Mouse (Mus musculus) stomach, embryonic 16.5 days (tissue): Measurements from ENCODE around the gene Cnnm1. TPM values are rescaled to one million over a fixed set of nuclear protein-coding genes. Genes with fewer than 3 reads are reported as not detected.

Experiments
- ATAC-seq: fragments of 200-750 bp; cut with Nextera tagmentation; 2 replicates; pipeline ENCODE4 v1.8.0; 2017; ENCODE audit warnings: moderate number of reproducible peaks, moderate TSS enrichment; ENCODE audit not compliant: insufficient read depth, low FRiP score
- H3K27ac ChIP-seq: fragments of 300-500 bp; sonication (generic); 2 replicates; pipeline ENCODE4 v1.5.1; 2014; ENCODE audit warnings: low read length
- H3K27me3 ChIP-seq: fragments of 300-500 bp; sonication (generic); 2 replicates; pipeline ENCODE4 v1.6.1; 2014; ENCODE audit warnings: low read length, control low read depth, mixed read lengths; ENCODE audit not compliant: control insufficient read depth, insufficient read depth
- H3K36me3 ChIP-seq: fragments of 300-500 bp; sonication (generic); 2 replicates; pipeline ENCODE4 v1.6.1; 2014; ENCODE audit warnings: low read length; ENCODE audit not compliant: control insufficient read depth, insufficient read depth
- H3K4me1 ChIP-seq: fragments of 300-500 bp; sonication (generic); 2 replicates; pipeline ENCODE4 v1.6.1; 2014; ENCODE audit warnings: low read length, control low read depth, mixed read lengths; ENCODE audit not compliant: control insufficient read depth, insufficient read depth
- H3K4me2 ChIP-seq: fragments of 300-500 bp; sonication (generic); 2 replicates; pipeline ENCODE4 v1.6.1; 2014; ENCODE audit warnings: low read depth, low read length, mixed read lengths
- H3K4me3 ChIP-seq: fragments of 300-500 bp; sonication (generic); replicated peaks from 2 replicates; pipeline ENCODE4 v1.5.1; 2014; ENCODE audit warnings: mild to moderate bottlenecking, low read length
- H3K9ac ChIP-seq: fragments of 300-500 bp; sonication (generic); 2 replicates; pipeline ENCODE4 v1.6.1; 2014; ENCODE audit warnings: low read length
- H3K9me3 ChIP-seq: fragments of 300-500 bp; sonication (generic); replicated peaks from 2 replicates; pipeline ENCODE4 v1.6.1; 2016; ENCODE audit warnings: low read length, control low read depth; ENCODE audit not compliant: control insufficient read depth
- WGBS: fragments of 180-500 bp; shearing (Covaris S2); extraction: QIAGEN DNeasy Blood & Tissue Kit; methylation state at CpG from one replicate; pipeline ENCODE4 v1.1.7; 2014; 5-methylcytosine and 5-hydroxymethylcytosine counted together
- polyA plus RNA-seq: library from polyadenylated mRNA; unstranded; fragments of >200 nt; fragmentation: Nextera tagmentation; extraction: Ambion mirVana; gene quantifications from 2 replicates; pipeline ENCODE4 v1.2.1, GENCODE M21; 2015

Gene Cnnm1
- polyA plus RNA-seq, 1 experiment from 2014 or later, result 0.32 TPM

DNA sequence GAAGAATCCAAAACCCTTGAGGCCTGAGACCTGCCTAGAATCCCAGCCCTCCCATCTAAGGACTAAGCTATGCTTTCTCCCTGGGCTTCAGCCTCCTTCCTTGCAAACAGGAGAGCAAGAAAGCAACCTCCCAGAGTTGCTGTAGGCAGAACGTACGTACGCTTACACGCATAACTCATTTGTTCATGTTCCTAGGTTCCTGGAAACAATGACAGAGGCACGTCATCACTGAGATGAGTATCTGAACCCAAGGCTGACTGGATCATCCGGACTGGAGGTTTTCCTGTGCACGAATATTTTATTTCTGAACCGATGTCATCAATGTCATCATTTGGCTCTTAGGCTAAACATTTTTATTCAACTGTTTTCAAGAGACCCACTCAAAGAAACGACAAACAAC lies 81.8 kb downstream of the Cnnm1 start:
- Histone ChIP-seq H3K9ac (no peak overlapping the region), H3K4me2 (no peak overlapping the region), H3K36me3 (no peaks in the 10 kb centered on the region), H3K27me3 (no peaks in the 10 kb centered on the region), H3K27ac (no peak overlapping the region), H3K9me3 (no peaks in the 10 kb centered on the region), H3K4me3 (no peak overlapping the region), H3K4me1 (peaks cover 23% of the 10 kb centered on the region)
- no peak for ATAC-seq
- 83% methylated on average over 9 of the region's 9 CpGs for WGBS

GRCm38 (mm10) chr19:43523551-43523950 lies 83.3 kb downstream of the Cnnm1 start:
- Histone ChIP-seq H3K4me1 (peaks cover 20% of the 10 kb centered on the region), H3K9ac (peak overlapping the region; percentile 74), H3K27me3 (no peaks in the 10 kb centered on the region), H3K36me3 (no peaks in the 10 kb centered on the region), H3K4me2 (peak overlapping the region; percentile 82), H3K9me3 (no peaks in the 10 kb centered on the region), H3K4me3 (peak overlapping the region; percentile 80), H3K27ac (no peak overlapping the region)
- ATAC-seq, result no peak
- 3% methylated on average over 12 of the region's 12 CpGs for WGBS

- H3K4me3 ChIP-seq, result peak within 1 kb of the TSS; percentile 80
- H3K4me1 ChIP-seq, result peaks cover 19% of the 10 kb centered on the region
- H3K9me3 ChIP-seq, result no peaks in the 10 kb centered on the region
- under 1% methylated on average over 58 of the region's 58 CpGs for WGBS
- H3K4me2 ChIP-seq, result peak within 1 kb of the TSS; percentile 82
- no peaks in the 10 kb centered on the region for H3K27me3 ChIP-seq
- H3K9ac ChIP-seq, result peak within 1 kb of the TSS; percentile 75
- ATAC-seq, result peak; percentile 100
- no peak within 1 kb of the TSS for H3K27ac ChIP-seq
- H3K36me3 ChIP-seq, result no peaks in the 10 kb centered on the region
Observed at GRCm38 (mm10) chr19:43524187-43525103, 84.2 kb downstream of the Cnnm1 start, which contains the start of gene Got1. TSS of gene Got1 (minus strand) at chr19:43524605.

DNA sequence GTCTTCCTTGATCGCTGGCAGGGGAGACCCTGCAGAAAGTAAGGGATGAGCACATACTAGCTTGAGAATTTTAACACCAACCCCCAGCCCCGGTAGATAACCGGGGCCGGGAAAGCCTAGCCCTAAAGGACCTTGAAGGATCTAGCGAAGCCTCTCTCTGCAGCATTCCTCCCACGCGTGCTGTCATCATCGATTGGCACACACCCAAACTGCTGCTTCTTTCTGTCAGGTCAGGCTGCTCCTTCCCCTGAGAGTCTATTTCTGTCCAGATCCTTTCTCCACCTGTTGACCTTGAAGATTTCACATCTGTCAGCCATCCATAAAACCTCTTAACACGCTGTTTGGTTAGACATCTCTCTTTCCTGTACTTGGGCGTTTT lies 84.9 kb downstream of the Cnnm1 start:
- H3K27ac ChIP-seq, result no peak overlapping the region

GRCm38 (mm10) chr19:43525566-43525965 lies 85.3 kb downstream of the Cnnm1 start:
- Histone ChIP-seq H3K4me1 (peaks cover 19% of the 10 kb centered on the region), H3K27me3 (no peaks in the 10 kb centered on the region), H3K9ac (no peak overlapping the region), H3K27ac (no peak overlapping the region), H3K4me2 (no peak overlapping the region), H3K36me3 (no peaks in the 10 kb centered on the region), H3K4me3 (no peak overlapping the region), H3K9me3 (no peaks in the 10 kb centered on the region)
- no peak for ATAC-seq
- 88% methylated on average over 7 of the region's 7 CpGs for WGBS

More for the DNA sequence above, 84.9 kb downstream of the Cnnm1 start:
- no peaks in the 10 kb centered on the region for H3K9me3 ChIP-seq
- no peaks in the 10 kb centered on the region for H3K27me3 ChIP-seq
- H3K36me3 ChIP-seq, result no peaks in the 10 kb centered on the region
- H3K4me2 ChIP-seq, result peak overlapping the region; percentile 81
- H3K9ac ChIP-seq, result peak overlapping the region; percentile 75
- H3K4me3 ChIP-seq, result peak overlapping the region; percentile 80
- peaks cover 19% of the 10 kb centered on the region for H3K4me1 ChIP-seq
- ATAC-seq, result no peak
- 9% methylated on average over 10 of the region's 10 CpGs for WGBS

- 87% methylated on average over 9 of the region's 9 CpGs for WGBS
- no peak for ATAC-seq
- no peaks in the 10 kb centered on the region for H3K36me3 ChIP-seq
- H3K9ac ChIP-seq, result no peak overlapping the region
- H3K27me3 ChIP-seq, result no peaks in the 10 kb centered on the region
- H3K27ac ChIP-seq, result no peak overlapping the region
- H3K4me3 ChIP-seq, result no peak overlapping the region
- H3K9me3 ChIP-seq, result no peaks in the 10 kb centered on the region
- no peak overlapping the region for H3K4me2 ChIP-seq
- peaks cover 14% of the 10 kb centered on the region for H3K4me1 ChIP-seq
Observed at GRCm38 (mm10) chr19:43526025-43526424, 85.8 kb downstream of the Cnnm1 start.

DNA sequence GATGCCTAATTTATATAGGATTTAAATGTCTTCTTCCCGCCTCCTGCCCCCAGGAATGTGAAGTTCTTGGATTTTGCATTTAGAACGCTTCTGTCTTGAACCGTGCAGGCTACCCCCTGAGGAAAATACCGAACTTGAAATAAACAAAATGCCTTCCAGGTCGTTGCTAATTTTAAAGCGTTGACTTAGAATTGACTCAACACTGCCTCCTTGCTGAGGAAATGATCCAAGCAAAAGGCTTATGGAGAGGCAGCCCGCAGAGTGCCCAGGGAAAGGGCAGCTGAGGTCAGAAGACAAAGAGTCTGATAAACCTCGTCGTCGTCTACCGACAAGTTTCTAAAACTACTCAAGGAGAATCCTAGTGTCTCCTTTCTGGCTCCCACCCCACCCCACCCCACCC lies 86.9 kb downstream of the Cnnm1 start:
- H3K4me3 ChIP-seq, result no peak overlapping the region
- H3K4me2 ChIP-seq, result no peak overlapping the region
- 13% methylated on average over 11 of the region's 11 CpGs for WGBS
- ATAC-seq, result no peak
- H3K9me3 ChIP-seq, result no peaks in the 10 kb centered on the region
- H3K27me3 ChIP-seq, result no peaks in the 10 kb centered on the region
- H3K27ac ChIP-seq, result no peak overlapping the region
- H3K9ac ChIP-seq, result no peak overlapping the region
- H3K4me1 ChIP-seq, result peaks cover 13% of the 10 kb centered on the region
- no peaks in the 10 kb centered on the region for H3K36me3 ChIP-seq

DNA sequence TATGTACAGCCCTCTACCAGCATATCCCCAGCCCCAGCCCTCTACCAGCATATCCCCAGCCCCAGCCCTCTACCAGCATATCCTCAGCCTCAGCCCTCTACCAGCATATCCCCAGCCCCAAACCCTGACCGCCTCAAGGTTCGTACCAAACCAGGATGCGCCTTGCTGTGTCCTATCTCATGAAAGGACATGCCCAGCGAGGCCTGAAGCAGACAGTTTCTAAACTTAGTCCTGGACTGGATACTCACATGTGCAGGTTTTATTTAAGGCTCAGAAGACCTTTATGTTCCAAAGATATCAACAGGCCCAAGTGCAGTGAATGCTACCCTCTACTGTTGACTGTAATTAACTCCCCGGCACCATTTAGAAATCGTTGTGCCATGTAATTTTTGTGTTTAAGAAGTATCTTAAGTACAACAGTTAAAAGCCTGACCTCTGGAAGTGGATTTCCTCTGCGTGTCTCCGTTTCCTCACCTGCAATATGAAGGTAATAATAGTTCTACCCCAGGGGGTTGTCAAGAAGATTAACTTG lies 87.9 kb downstream of the Cnnm1 start:
- Histone ChIP-seq H3K9me3 (no peaks in the 10 kb centered on the region), H3K4me1 (peaks cover 13% of the 10 kb centered on the region), H3K4me3 (no peak overlapping the region), H3K9ac (no peak overlapping the region), H3K4me2 (no peak overlapping the region), H3K36me3 (no peaks in the 10 kb centered on the region), H3K27ac (no peak overlapping the region), H3K27me3 (no peaks in the 10 kb centered on the region)
- WGBS, result 87% methylated on average over 8 of the region's 8 CpGs
- no peak for ATAC-seq

GRCm38 (mm10) chr19:43530197-43530770 lies 90.0 kb downstream of the Cnnm1 start:
- Histone ChIP-seq H3K27ac (no peak overlapping the region), H3K9me3 (no peaks in the 10 kb centered on the region), H3K4me3 (peak overlapping the region; percentile 35), H3K27me3 (no peaks in the 10 kb centered on the region), H3K4me2 (peak overlapping the region; percentile 59), H3K4me1 (no peaks in the 10 kb centered on the region), H3K36me3 (no peaks in the 10 kb centered on the region), H3K9ac (no peak overlapping the region)
- ATAC-seq, result peak; percentile 90
- whole genome bisulfite sequencing, result 2% methylated on average over 13 of the region's 13 CpGs
